Mouse (Mus musculus): ENCODE measurements around the gene Hist2h2aa2. TPM values are rescaled to one million over a fixed set of nuclear protein-coding genes. Genes with fewer than 3 reads are reported as not detected.
"Not testable (repeated sequence)": the region's sequence is repeated elsewhere in the genome, so short reads cannot be mapped to it uniquely, and the experiment has no call there.

Gene Hist2h2aa2
- total and polyA plus RNA-seq, 2 experiments, result 385 to 777 TPM

- Histone ChIP-seq H3K27ac (replicated peaks; ENCODE audit: insufficient read depth, low read depth, low read length) (no peak overlapping the region), H3K27me3 (ENCODE audit: control insufficient read depth, insufficient read depth, low read length) (no peaks in the 10 kb centered on the region), H3K9ac (ENCODE audit: low read depth, low read length) (no peak overlapping the region), H3K4me1 (ENCODE audit: control insufficient read depth, insufficient read depth, low read length) (peaks cover 8% of the 10 kb centered on the region), H3K79me2 (ENCODE audit: control insufficient read depth, insufficient read depth, low read length) (no peaks in the 10 kb centered on the region), H3K4me3 (ENCODE audit: insufficient read depth, low read depth, low read length) (no peak overlapping the region), H3K36me3 (ENCODE audit: control insufficient read depth, insufficient read depth, low read length) (no peaks in the 10 kb centered on the region)
- no peak for TF ChIP-seq CTCF (IDR thresholded peaks at IDR 0.05; ENCODE audit: low read depth, low read length)
- TF ChIP-seq POLR2A (IDR thresholded peaks at IDR 0.05; ENCODE audit: extremely low read depth, insufficient read depth, low read length), result no peak
- DNase-seq (ENCODE audit: extremely low read depth, low read depth, low spot score), result no peak
- WGBS, result 60% methylated on average over 6 of the region's 6 CpGs
These were observed 8.3 kb upstream of the Hist2h2aa2 start for GRCm38 (mm10) chr3:96248141-96249033.

GRCm38 (mm10) chr3:96247356-96248140, 7.5 kb upstream of the Hist2h2aa2 start:
- TF ChIP-seq CTCF (IDR thresholded peaks at IDR 0.05; ENCODE audit: low read depth, low read length) (no peak), POLR2A (IDR thresholded peaks at IDR 0.05; ENCODE audit: extremely low read depth, insufficient read depth, low read length) (no peak)
- no peak for DNase-seq (ENCODE audit: extremely low read depth, low read depth, low spot score)
- H3K4me3 ChIP-seq (ENCODE audit: insufficient read depth, low read depth, low read length), result no peak overlapping the region
- no peaks in the 10 kb centered on the region for H3K36me3 ChIP-seq (ENCODE audit: control insufficient read depth, insufficient read depth, low read length)
- H3K27me3 ChIP-seq (ENCODE audit: control insufficient read depth, insufficient read depth, low read length), result no peaks in the 10 kb centered on the region
- H3K79me2 ChIP-seq (ENCODE audit: control insufficient read depth, insufficient read depth, low read length), result no peaks in the 10 kb centered on the region
- no peak overlapping the region for H3K9ac ChIP-seq (ENCODE audit: low read depth, low read length)
- H3K4me1 ChIP-seq (ENCODE audit: control insufficient read depth, insufficient read depth, low read length), result peaks cover 10% of the 10 kb centered on the region
- 45% methylated on average over 11 of the region's 11 CpGs for WGBS
- no peak overlapping the region for H3K27ac ChIP-seq (replicated peaks; ENCODE audit: insufficient read depth, low read depth, low read length)

GRCm38 (mm10) chr3:96246427-96246856, 6.4 kb upstream of the Hist2h2aa2 start, which contains the start of gene Hist2h3c1:
TSS of gene Hist2h3c1 (plus strand) at chr3:96246685.
- not testable (repeated sequence) for H3K4me1 ChIP-seq (ENCODE audit: control insufficient read depth, insufficient read depth, low read length); H3K27me3 ChIP-seq (ENCODE audit: control insufficient read depth, insufficient read depth, low read length); H3K79me2 ChIP-seq (ENCODE audit: control insufficient read depth, insufficient read depth, low read length); DNase-seq (ENCODE audit: extremely low read depth, low read depth, low spot score); H3K36me3 ChIP-seq (ENCODE audit: control insufficient read depth, insufficient read depth, low read length)
- Histone ChIP-seq H3K9ac (ENCODE audit: low read depth, low read length) (peak within 1 kb of the TSS; percentile 91), H3K27ac (replicated peaks; ENCODE audit: insufficient read depth, low read depth, low read length) (peak within 1 kb of the TSS; percentile 82), H3K4me3 (ENCODE audit: insufficient read depth, low read depth, low read length) (peak within 1 kb of the TSS; percentile 78)
- WGBS, result 1% methylated on average over 14 of the region's 47 CpGs

GRCm38 (mm10) chr3:96246018-96246417, 5.9 kb upstream of the Hist2h2aa2 start:
- H3K4me1 ChIP-seq (ENCODE audit: control insufficient read depth, insufficient read depth, low read length); DNase-seq (ENCODE audit: extremely low read depth, low read depth, low spot score); H3K79me2 ChIP-seq (ENCODE audit: control insufficient read depth, insufficient read depth, low read length); H3K36me3 ChIP-seq (ENCODE audit: control insufficient read depth, insufficient read depth, low read length); H3K27me3 ChIP-seq (ENCODE audit: control insufficient read depth, insufficient read depth, low read length): not testable (repeated sequence)
- H3K27ac ChIP-seq (replicated peaks; ENCODE audit: insufficient read depth, low read depth, low read length), result peak overlapping the region; percentile 82
- WGBS, result 0% methylated on average over 12 of the region's 21 CpGs
- H3K4me3 ChIP-seq (ENCODE audit: insufficient read depth, low read depth, low read length), result peak overlapping the region; percentile 78
- H3K9ac ChIP-seq (ENCODE audit: low read depth, low read length), result peak overlapping the region; percentile 91

- H3K79me2 ChIP-seq (ENCODE audit: control insufficient read depth, insufficient read depth, low read length); H3K36me3 ChIP-seq (ENCODE audit: control insufficient read depth, insufficient read depth, low read length); H3K4me1 ChIP-seq (ENCODE audit: control insufficient read depth, insufficient read depth, low read length); H3K27me3 ChIP-seq (ENCODE audit: control insufficient read depth, insufficient read depth, low read length): not testable (repeated sequence)
- TF ChIP-seq POLR2A (IDR thresholded peaks at IDR 0.05; ENCODE audit: extremely low read depth, insufficient read depth, low read length), result 0 out of 2 replicates have a peak, but pooled peaks have one; percentile 9
- 0% methylated on average over 21 of the region's 88 CpGs for WGBS
- peak within 1 kb of the TSS; percentile 78 for H3K4me3 ChIP-seq (ENCODE audit: insufficient read depth, low read depth, low read length)
- peak within 1 kb of the TSS; percentile 91 for H3K9ac ChIP-seq (ENCODE audit: low read depth, low read length)
- H3K27ac ChIP-seq (replicated peaks; ENCODE audit: insufficient read depth, low read depth, low read length), result peak within 1 kb of the TSS; percentile 99
- DNase-seq (ENCODE audit: extremely low read depth, low read depth, low spot score), result peak; percentile 83
These were observed 5.2 kb upstream of the Hist2h2aa2 start, which contains the start of gene Hist2h2aa1 for GRCm38 (mm10) chr3:96245003-96245886. TSS of gene Hist2h2aa1 (plus strand) at chr3:96245497.
